Mouse (Mus musculus): ENCODE measurements around the gene Nol9.

GRCm38 (mm10) chr4:151995371-151996172, 43.5 kb upstream of the Nol9 start:
- TF ChIP-seq CTCF (conservative IDR thresholded peaks at IDR 0.05; ENCODE audit: insufficient read depth, insufficient read length, low read depth, low read length): no peak
- no peak for TF ChIP-seq POLR2A (IDR thresholded peaks at IDR 0.05; ENCODE audit: low read depth, low read length)
